Mouse (Mus musculus) cerebellum, adult 11 months (tissue): ENCODE results near the gene Hivep1.

Source experiments
- DNase-seq: peaks from one replicate; pipeline ENCODE4 v3.0.0; 2022

The Hivep1 gene

DNA sequence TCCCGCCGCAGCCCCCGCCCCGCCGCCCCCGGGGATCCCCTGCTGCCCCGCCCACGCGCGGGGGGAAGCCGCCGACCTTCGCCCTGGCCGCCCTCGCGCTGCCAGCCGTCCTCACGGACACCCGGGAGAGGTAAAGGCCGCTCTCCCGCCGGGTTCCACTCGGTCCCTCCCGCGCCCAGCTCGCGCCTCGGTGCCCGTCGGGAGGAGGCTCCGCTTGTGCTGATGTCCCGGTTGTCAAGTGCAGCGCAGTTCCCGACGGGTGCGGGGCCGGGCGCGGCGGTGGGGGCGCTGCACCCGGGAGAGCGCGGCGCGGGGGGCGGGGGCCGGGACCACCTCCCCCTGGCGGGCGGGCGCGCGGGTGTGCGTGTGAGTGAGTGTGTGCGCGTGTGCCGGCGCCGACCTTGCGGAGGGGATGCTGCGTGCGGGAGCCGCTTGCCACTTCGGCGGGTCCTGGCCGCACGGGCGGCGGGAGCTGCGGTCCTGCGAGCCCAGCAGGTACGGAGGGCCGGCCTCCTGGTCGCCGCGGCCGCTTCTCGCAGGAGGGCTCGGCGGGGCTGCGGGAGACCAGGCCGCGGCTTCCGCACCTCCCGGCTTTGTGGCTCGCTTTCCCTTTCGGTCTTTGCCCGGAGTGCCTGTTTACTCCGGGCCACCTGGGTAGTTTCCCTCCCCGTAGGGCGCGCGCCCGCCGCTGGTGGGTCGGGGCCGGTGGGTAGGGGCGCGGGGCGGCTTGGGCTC, at the start of gene Hivep1:
Gene Hivep1, plus strand, starts transcription at position 61 of the 735 bp plus-strand sequence.
- peak; percentile 62 for DNase-seq

DNA sequence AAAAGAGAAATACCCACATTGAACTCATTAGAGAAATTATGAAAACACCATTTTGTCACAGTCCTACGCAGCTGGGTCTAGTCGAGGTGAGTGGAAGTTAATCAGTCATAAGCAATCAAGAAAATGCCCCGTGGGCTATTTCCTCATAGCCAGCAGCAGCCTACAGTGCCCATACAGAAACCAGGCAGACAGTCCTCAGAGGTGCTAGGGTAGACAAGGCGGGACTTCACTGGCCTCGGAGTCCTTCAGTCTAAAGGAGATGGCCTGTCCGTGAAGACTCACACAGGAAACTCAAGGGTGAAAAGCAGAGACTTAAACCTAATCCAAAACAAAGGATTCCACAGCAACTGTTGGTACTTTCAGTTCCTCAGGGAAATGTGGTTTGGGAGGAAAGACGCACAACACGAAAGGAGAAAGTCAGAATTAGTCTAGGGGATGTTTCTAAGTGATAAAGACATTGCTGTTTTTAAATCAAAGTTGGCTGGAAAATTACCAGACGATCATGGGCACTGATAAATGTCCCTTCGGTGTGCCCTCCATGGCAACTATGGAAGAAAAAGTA, 36.3 kb upstream of the Hivep1 start:
- no peak for DNase-seq

DNA sequence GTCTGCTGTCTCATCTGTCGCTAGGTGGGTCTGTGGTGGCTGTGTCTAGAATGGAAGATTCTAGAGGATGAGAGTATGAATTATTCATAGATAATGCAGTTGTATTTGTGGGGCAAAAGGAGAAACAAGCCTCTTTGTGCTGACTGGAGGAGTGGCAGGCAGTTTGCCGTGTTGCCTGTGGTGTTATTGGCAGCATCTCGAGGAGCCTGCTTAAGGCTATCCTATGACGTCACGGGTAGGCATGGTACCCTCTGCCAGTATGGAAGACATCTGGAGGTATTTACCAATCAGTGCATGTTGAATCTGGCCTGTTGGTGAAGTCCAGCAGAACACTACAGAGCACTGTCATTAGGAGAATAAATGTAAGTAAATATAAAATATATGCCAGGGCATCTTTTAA, 35.6 kb upstream of the Hivep1 start:
- no peak for DNase-seq

DNA sequence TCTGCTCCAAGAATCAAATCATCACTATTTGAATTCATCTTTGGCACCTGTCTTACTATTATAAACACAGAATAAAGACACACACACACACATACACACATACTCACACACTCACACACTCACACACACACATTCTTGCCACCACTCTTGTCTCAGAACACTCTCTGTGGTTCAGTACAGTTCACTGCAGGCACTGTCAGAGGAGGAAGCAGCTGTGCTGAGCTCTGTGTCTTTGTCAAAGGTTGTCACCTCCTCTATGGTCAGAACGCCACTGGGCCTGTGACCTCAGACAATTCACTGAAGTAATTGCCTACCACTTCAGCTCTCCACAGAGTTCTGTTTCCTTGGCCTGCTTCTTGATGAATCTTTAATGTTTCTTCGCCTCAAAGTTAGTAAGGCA, 33.5 kb upstream of the Hivep1 start:
- DNase-seq = no peak

DNA sequence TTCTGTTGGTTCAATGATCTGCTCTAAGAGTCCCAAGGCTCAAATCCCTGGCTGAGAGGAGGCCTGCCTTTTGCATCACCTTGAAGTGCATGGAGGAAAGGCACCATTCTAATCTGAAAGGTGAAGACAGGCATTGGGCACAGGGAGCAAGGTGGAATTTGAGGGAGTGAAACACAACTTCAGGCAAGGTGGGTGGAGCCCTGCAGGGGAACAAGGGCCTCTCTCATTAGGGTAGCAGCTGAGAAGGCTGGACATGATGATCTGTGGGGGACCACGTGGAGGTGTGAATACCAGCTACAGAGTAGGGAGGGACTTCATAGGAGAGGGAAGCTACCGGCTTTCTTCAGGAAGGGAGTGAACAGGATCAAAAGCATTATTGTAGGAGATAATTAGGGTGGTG, 10.6 kb upstream of the Hivep1 start:
- no peak for DNase-seq

DNA sequence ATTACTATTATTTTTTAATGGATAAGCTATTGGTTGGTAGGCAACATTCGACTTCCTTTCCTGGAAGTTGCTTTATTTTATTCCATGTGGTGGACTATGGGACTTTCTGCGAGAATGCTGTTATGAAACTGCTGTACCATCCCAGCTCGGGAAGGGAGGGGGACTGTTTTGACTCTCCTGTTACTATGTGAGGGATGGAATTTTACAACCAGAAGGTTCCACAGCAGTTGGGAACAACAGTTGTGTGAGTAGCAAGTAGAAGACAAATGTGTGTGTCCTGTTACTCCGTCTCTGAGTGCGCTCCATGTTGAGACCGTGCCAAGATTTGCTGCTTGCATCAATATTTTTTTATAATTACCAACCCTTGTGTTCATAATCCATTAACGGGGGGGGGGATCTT, 8.4 kb upstream of the Hivep1 start:
- no peak for DNase-seq

DNA sequence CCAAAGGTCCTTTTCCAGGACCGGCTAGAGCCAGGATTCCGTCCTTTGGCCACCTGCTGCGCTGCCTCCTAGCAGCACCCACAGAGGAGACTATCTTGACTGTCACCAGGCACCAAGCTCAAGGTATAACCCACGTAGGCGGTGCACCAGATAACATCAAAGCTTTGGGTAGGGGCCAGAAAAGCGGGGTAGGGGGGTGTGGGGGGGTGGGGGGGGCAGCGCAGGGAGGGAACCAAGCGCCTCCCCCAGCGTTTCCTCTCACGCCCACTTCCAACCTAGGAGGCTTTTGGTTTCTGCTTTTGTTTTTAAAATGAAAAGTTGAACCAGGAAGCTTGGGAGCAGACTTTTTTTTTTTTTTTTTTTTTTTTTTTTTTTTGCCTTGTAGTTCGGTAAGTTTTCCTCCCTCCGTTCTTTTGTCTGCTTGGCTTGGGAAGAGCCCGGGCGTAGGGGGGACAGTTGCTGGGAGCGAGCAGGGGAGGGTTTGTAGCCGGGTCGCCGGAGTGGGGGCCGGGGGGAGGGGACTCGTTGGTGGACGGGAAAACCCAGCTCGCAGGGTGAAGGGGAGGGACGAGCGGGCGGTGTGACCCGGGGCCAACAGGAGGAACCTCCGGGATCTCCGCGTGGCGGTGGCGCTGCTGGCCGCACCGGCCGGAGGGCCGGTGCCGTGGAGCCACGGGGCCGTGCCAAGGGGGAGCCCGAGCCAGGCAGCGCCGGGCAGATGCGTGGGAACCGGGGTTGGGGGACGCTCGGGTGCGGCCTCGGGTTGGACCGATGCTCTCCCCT, 2.6 kb upstream of the Hivep1 start:
- DNase-seq = peak; percentile 49

DNA sequence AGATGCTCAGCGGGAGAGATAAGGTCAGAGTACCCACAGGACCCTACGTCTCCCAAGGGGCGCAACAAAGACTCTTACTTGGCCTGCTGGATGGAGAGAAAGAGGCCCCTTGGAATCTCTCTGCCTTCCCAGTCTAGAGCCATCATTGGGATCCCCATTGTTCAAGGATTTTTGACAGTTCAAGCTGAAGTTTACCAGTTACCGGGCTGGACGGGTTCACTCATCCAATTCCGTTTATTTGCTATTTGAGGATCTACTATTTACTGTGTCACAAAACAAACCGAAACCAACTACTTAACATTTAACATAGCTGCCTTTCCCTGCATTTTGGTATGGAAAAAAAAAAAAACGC, 2.1 kb upstream of the Hivep1 start:
- DNase-seq = no peak

DNA sequence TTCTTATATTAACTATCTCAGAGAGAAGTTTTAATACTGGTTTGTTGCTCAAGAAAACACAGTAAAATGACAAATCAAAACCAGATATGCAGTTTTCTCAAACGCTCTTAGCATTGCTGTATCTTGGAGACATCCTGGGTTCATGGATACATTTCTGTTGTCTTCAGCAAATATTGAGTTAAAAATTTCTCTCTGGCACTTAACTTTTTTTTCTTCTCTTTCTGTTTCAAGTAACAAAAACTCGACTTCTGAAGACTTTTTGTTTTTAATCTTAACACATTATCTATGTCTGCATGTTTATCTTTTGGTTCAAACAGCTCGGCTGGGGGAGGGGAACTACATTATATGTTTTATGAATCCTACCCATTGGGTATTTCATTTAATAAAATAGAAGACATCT, 1.7 kb upstream of the Hivep1 start:
- no peak for DNase-seq

DNA sequence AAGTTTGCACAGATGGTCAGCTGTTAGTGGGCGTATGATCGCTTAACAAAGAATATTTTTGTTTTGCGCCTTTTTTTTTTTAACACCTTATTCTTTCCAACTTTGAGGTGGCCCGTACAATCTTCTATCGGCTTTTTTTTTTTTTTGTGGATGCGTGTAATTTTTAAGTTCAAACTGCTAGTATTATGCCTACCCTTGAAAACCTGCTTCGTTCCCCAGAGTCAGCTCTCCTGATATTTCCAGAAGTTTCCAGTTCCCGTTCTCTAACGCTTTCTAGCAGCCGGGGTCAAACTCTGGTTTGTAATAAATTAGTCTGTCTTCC, 980 bp upstream of the Hivep1 start:
- DNase-seq = no peak

DNA sequence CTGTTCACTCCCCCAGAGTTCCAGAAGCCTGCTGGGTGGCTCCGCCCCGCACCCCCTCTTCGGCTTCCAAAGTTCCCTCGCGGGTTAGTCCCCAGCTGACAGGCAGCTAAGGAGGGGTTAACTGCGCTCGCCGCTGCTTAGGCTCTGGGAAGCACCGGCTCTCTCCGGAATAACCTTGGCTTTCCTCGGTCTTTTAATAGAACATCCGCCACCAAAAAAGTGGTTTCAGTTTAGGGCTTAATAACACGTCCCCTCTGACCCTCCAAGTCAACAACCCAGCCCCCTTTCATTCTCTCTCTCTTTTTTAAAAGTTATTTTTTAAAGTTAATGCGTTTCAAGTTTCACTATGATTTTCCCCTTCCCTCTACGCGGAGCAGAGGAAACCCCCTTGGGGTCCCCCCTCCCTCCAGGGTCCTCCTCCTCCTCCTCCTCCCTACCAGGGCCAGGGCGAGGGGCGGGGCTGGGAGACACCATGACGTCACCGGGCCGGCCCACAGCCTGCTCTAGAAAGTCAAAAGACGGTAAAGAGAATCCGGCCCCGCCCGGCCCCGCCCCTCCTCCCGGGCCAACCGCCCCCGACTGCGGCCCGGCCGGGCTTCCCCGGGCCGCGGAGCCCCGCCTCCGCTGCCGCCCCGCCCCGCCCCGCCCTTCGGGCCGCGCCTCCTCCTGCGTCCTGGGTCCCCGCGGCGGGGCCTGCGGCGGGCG, 467 bp upstream of the Hivep1 start:
- peak; percentile 92 for DNase-seq

DNA sequence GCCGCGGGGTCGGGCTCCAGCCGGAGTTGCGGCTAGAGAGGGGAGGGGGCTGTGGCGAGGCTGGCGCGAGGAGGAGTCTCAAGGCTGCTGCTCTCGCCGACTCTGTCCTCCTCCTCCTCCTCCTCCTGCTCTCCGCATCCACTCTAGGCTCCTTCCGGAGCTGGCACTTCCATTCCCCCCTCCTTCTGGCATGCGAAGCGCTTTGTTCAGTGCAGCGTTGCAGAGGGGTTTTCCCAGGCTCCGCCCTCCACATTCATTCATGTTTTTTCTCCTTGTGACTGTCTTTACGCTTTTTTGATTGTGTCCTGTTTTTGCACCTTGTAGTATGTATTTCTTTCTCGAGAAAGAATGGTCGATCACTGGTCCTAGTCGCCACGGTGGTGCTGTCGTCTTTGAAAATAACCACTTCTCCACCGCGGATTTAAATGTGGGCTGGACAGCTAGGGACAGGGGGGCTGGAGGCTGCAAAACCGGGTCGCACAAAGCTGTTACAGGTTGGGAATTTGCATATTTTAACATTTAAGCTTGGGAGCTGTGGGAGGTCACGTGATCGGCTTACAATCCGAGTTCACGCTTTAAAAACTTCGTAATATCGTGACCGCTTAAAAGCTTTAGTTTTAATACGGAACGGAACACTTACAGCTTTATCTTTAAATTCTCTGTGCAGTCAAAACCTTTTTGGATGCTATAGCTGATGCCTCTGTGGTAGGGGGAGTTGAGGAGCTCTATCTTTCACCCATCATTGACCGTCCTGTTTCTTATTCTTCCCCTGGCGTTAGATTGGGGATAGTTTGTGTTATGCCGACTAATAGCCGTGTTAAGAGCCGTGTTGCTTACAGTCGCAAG, 1.1 kb downstream of the Hivep1 start:
- DNase-seq = peak; percentile 49

DNA sequence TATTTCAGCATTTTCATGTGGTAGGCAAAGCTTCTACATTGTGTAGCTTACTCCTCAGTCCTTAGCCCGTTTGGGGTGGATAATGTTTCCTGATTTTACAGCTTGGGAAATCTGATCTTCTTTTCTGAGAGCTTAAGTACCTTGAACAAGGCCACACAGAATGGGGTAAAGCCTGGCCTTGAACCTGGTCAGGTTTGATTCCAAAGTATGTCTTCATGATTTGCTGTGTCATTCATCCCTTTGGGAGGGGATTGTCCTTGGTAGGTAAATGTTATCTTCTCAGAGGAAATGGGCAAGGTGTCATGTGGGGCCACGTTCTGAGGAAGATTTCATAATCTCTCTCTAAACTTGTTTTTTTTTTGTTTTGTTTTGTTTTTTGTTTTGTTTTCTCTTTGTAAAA, 1.8 kb downstream of the Hivep1 start:
- no peak for DNase-seq

DNA sequence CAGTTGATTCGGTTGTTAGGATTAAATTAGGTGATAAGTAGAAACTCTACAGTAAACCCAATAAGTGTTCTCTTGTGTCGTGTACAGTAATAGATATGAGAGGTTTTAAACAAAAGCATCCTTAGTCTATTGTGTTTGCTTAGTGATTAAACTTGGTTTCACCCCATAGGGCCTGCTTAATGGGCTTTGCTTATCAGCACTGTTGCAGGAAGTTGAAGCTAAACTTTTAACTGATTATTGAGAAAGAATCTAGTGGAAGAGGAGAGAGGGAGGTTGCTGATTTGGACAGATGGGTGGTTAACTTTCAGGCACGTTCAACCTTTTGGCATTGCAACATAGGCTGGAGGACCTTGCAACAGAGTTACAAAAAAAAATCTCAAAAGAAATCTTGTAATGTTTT, 2.3 kb downstream of the Hivep1 start:
- no peak for DNase-seq

DNA sequence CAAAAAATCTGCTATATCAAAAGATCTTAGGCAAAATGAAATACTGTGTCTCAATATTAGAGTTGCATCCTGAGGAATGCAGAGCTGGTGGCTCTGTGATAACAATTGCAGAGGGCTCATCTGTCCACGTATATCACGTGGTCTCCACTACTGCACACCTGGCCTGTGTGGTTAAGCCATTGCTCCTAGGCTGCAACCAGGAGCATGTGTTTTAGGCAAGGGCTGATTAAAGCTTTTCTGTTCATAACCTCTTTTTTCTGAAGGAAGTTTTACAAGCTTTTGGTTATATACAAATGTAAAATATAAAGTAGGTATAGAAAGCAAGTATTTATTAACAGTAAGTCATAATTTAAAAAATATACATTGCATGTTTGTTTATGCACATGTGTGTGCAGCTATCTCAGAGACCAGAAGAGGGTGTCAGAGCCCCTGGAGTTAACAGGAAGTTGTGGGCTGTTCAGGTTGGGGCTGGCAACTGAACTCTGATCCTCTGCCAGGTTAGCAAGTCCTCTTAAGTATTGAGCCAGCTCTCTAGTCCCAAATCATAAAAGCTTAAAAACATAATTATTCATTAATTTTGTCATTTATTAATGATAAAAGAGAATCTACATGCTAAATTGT, 5.0 kb downstream of the Hivep1 start:
- DNase-seq = no peak

DNA sequence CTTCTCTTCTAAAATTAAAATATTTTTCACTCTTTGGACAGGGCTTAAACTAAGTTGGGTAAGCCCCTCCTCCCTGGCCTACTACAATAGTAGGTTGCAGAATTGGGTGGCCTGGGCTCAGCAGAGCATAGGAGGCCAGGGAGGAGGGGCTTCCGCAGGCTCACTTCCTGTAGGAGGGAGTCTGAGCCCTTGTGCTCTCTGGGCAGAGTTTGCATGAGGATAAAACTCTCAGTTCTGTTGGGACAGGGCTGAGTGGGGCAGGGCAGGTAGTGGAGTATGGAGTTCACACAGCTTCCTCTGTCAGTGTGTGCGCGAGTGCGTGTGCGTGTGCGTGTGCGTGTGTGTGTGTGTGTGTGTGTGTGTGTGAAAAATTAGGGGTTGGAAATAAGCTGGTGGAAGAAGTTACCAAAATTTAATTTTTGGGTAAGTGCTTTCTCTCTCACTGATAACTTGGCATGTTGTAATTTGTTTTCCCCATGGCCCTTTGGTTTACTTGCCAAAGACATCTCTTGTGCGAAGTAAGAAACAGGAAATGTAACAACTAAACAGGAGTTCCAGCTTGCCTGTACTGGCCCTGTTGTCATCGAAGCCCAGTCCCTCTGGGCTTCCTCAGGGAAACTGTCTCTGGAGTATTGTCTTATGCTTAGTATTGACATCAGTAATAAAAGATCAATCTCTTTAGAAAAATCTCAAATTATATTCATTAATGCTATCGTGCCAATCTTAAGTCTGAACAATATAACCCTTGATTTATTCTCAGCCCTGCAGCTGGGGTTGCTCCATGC, 9.2 kb downstream of the Hivep1 start:
- DNase-seq = no peak

DNA sequence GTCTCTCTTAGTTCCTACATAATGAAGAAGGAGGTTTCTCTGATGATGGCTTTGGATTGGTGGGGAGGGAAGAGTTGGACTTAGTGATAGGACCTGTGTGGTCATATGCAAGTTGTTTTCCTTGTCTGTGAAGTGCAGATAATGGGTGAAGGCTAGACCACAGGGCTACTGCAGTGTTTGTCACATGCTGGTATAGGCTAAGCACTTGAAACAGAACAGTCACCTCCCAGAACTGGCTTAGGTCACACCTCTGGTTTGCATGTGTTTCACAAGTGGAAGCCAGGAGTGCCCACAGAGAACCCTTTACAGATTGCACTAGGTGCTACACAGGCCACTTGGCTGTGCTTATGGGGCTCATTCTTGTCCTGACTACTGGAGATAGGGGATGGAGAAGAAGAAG, 12.4 kb downstream of the Hivep1 start:
- DNase-seq = no peak

DNA sequence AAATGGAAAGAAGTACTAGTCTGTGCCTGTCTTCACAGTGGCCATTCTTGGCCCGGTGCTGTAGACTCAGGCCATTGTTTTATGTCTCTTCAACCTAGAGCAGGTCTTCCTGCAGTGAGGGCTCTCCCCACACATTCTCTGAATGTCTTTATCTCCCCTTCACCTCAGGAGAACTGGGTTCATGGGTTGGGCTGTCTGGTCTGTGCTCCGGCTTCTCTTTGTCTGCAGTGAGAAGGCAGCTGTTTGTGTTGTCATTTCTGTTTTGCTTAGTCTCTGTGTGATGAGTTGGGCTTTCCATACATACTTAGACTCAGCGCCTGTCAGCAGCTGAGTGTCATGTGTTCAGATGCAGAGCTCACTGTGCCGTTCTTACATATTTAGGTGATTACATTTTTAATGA, 18.4 kb downstream of the Hivep1 start:
- DNase-seq = no peak

DNA sequence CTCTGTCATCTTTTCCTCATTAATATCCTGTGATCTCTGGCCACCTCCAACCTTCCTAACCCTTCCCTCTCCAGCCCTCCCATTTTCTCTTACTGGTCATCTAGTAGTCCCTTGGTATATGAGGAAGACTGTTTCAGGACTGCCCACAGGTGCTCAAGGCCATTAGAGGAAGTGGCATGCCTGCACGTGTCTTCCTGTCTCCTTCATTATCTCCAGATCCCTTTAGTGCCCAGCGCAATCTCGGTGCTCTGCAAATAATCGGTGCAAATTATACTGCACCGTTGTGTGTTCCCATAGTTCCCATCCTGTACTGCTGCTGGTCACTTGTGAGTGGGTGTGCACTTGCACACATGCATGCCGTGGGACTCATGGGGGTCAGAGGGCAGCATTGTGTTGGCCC, 19.2 kb downstream of the Hivep1 start:
- DNase-seq = no peak

DNA sequence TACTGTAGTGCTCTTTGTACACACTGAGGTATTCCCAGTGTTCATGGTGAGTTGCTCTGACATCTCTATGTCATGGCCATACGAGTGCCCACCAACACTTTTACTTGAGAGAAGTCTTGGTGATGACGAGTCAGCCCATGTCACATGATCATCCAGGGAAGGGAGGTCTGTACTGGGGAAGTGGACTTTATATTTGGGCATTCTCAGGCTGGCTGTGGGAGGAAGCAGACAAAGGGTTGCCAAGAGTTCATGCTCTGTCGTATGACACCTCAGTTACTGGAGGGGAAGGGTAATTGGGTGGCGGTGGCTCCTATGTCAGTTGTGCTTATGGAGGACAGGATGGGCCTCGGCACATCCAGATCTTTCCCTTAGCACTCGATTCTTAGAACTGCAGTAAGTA, 21.5 kb downstream of the Hivep1 start:
- no peak for DNase-seq

DNA sequence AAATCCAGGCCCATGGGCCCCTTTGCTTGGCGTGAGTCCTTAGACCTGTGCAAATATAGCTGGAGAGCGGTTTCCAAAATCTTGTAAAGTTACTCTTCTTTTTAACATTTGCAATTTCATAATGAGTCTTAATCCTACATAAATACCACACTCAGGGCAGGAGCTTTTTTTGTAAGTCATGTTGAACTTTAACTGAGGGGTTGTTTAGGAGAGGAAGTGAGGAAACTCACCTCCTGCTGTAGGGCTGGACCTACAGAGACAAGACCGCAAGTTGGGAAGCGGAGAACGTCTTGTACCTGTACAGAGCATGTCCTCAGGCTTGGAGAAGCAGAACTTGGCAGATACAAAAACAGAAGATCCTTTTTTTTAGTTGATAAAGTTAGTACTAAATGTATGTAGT, 23.7 kb downstream of the Hivep1 start:
- DNase-seq = no peak
